Mouse (Mus musculus) midbrain, embryonic 14.5 days (tissue): ENCODE results near the gene Tbc1d24. TPM values are rescaled to one million over a fixed set of nuclear protein-coding genes. Genes with fewer than 3 reads are reported as not detected.

Experiments used
- ATAC-seq: fragments of 200-750 bp; cut with Nextera tagmentation; 2 replicates; pipeline ENCODE4 v1.8.0; 2017; ENCODE audit warnings: moderate number of reproducible peaks, moderate library complexity; ENCODE audit not compliant: low FRiP score, low TSS enrichment
- DNase-seq: peaks from one replicate; pipeline ENCODE4 v3.0.0-alpha.2; 2015
- H3K27ac ChIP-seq: fragments of 300-500 bp; sonication (generic); replicated peaks from 2 replicates; pipeline ENCODE4 v1.5.1; 2014; ENCODE audit warnings: mild to moderate bottlenecking, low read depth, low read length, moderate library complexity
- H3K27me3 ChIP-seq: fragments of 300-500 bp; sonication (generic); 2 replicates; pipeline ENCODE4 v1.6.1; 2014; ENCODE audit warnings: low read length, control low read depth, mixed read lengths; ENCODE audit not compliant: control insufficient read depth, insufficient read depth
- H3K36me3 ChIP-seq: fragments of 300-500 bp; sonication (generic); 2 replicates; pipeline ENCODE4 v1.6.1; 2014; ENCODE audit warnings: low read length, control low read depth; ENCODE audit not compliant: control insufficient read depth, insufficient read depth
- H3K4me1 ChIP-seq: fragments of 300-500 bp; sonication (generic); 2 replicates; pipeline ENCODE4 v1.6.1; 2014; ENCODE audit warnings: mild to moderate bottlenecking, antibody characterized with exemption, low read length, control low read depth; ENCODE audit not compliant: control insufficient read depth, insufficient read depth
- H3K4me2 ChIP-seq: fragments of 300-500 bp; sonication (generic); 2 replicates; pipeline ENCODE4 v1.6.1; 2014; ENCODE audit warnings: mild to moderate bottlenecking, low read length, moderate library complexity
- H3K4me3 ChIP-seq: fragments of 300-500 bp; sonication (generic); replicated peaks from 2 replicates; pipeline ENCODE4 v1.5.1; 2014; ENCODE audit warnings: low read depth, low read length
- H3K9ac ChIP-seq: fragments of 300-500 bp; sonication (generic); replicated peaks from 2 replicates; pipeline ENCODE4 v1.6.1; 2014; ENCODE audit warnings: mild to moderate bottlenecking, low read length, moderate library complexity
- H3K9me3 ChIP-seq: fragments of 300-500 bp; sonication (generic); 2 replicates; pipeline ENCODE4 v1.6.1; 2016; ENCODE audit warnings: low read length, control low read depth, mixed read lengths; ENCODE audit not compliant: control insufficient read depth
- WGBS: fragments of 180-500 bp; shearing (Covaris S2); extraction: QIAGEN DNeasy Blood & Tissue Kit; methylation state at CpG from one replicate; pipeline ENCODE4 v1.1.7; 2014; 5-methylcytosine and 5-hydroxymethylcytosine counted together
- polyA plus RNA-seq: library from polyadenylated mRNA; unstranded; fragments of >200 nt; fragmentation: Nextera tagmentation; extraction: Ambion mirVana; gene quantifications from 2 replicates; pipeline ENCODE4 v1.2.1, GENCODE M21; 2014

Tbc1d24 gene
- polyA plus RNA-seq, 1 experiment from 2014 or later = 25.9 TPM

DNA sequence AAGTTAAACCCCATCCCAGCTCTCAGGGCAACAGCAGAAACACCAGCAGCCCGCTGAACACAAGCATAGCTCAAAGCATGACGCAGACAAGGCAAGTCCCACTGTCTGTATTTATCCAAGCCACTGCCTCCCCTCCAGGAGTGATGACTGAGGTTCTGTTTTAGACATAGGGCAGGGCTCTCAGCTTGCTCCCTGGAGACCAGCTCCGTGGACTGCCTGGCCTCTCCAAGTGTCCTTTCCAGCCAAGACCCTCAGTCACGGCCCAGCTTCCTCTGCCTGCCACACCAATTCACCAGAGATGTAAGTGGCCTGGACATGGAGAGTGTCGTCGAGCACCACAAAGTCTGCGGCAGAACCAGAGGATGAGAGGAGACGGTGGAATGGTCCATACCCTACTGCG is 49.6 kb downstream of the Tbc1d24 start:
- H3K27ac ChIP-seq = no peak overlapping the region
- WGBS = 91% methylated on average over 9 of the region's 9 CpGs
- no peaks in the 10 kb centered on the region for H3K27me3 ChIP-seq
- peaks cover 27% of the 10 kb centered on the region for H3K36me3 ChIP-seq
- no peak for ATAC-seq
- no peak overlapping the region for H3K4me3 ChIP-seq
- H3K9me3 ChIP-seq = no peaks in the 10 kb centered on the region
- no peak overlapping the region for H3K4me2 ChIP-seq
- H3K4me1 ChIP-seq = no peaks in the 10 kb centered on the region
- no peak overlapping the region for H3K9ac ChIP-seq
- no peak for DNase-seq

DNA sequence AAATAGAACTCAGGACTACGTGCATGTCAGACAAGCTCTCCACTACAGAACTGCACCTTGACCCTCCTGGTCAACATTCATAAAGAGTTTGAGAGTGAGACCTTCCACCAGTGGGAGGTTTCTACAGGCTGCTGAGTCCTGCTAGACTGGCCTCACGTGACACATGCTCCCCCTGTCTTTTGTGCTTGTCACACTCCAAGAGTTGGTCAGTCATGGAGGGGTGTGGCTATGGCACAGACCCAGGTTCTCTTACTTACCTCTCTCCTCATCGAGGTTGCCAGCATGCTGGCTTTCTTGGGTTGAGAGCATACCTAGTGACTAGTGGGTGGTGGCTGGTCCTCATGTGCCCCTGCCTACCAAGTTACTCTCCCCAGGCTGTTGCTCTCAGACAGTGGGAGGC is 50.9 kb downstream of the Tbc1d24 start:
- 75% methylated on average over 3 of the region's 3 CpGs for WGBS
- Histone ChIP-seq H3K27ac (no peak overlapping the region), H3K4me3 (no peak overlapping the region), H3K4me2 (no peak overlapping the region), H3K9me3 (no peaks in the 10 kb centered on the region), H3K4me1 (no peaks in the 10 kb centered on the region), H3K36me3 (peaks cover 27% of the 10 kb centered on the region), H3K27me3 (no peaks in the 10 kb centered on the region), H3K9ac (no peak overlapping the region)
- DNase-seq (no peak), ATAC-seq (no peak)

DNA sequence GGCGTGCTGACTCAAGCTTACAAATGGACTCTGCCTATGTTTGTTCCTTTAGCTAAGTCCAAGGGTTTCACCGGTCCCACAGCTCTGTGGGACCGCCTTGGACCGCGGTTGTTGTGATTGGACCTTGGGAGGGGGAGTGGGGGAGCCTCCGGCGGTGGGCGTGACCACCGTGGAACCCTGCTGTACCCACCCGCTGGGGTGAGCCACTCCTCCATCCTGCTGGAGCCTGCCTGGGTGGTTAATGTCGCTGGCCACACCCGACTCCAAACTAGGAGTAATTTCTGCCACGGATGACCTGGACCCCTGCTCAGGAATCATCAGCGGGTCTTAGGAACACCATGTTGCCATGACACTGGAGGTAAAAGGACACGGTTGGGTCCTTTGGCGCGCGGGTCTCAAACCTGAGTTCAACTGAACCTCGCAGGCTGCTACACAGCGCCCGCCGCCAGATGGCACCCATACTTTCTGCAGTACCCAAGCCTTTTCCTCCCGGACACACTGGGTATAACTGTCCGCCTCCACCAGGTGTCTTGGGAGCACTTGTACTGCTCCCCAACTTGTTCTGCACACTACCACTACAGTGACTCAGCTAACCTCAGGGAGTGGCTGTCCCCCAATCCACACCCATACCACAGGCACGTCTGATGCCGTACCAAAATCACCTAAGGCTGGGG is 53.3 kb downstream of the Tbc1d24 start:
- DNase-seq = peak; percentile 85
- Histone ChIP-seq H3K9ac (peak overlapping the region; percentile 26), H3K9me3 (no peaks in the 10 kb centered on the region), H3K4me1 (no peaks in the 10 kb centered on the region), H3K4me3 (peak overlapping the region; percentile 17), H3K36me3 (peaks cover 17% of the 10 kb centered on the region), H3K27me3 (no peaks in the 10 kb centered on the region), H3K4me2 (peak overlapping the region; percentile 54), H3K27ac (no peak overlapping the region)
- WGBS = 1% methylated on average over 26 of the region's 26 CpGs
- peak; percentile 50; the same call in 1 of the 2 replicates for ATAC-seq

DNA sequence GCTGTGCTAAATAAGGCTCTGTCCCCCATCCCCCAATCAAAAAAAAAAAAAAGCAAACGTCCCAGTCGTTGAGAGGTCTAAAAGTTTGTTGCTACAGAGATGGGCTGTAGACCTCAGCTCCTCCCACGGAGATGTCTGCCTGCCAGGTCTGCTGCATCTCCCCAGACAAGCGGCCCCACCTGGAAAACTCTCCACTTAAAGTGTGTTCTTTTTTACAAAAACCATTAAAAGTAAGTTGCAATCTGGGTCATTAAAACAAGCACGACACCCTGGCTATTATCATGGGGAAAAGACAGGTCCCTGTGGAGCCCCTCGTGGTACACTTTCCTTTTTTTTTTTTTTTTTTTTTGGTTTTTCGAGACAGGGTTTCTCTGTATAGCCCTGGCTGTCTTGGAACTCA is 54.0 kb downstream of the Tbc1d24 start:
- no peak for DNase-seq
- H3K27ac ChIP-seq = no peak overlapping the region
- peak overlapping the region; percentile 54 for H3K4me2 ChIP-seq
- no peak overlapping the region for H3K9ac ChIP-seq
- H3K4me1 ChIP-seq = no peaks in the 10 kb centered on the region
- no peaks in the 10 kb centered on the region for H3K27me3 ChIP-seq
- H3K4me3 ChIP-seq = peak overlapping the region; percentile 17; the same call in 1 of the 2 replicates
- ATAC-seq = no peak
- 13% methylated on average over 7 of the region's 7 CpGs for WGBS
- H3K9me3 ChIP-seq = no peaks in the 10 kb centered on the region
- H3K36me3 ChIP-seq = peaks cover 11% of the 10 kb centered on the region; the same call in 1 of the 2 replicates

DNA sequence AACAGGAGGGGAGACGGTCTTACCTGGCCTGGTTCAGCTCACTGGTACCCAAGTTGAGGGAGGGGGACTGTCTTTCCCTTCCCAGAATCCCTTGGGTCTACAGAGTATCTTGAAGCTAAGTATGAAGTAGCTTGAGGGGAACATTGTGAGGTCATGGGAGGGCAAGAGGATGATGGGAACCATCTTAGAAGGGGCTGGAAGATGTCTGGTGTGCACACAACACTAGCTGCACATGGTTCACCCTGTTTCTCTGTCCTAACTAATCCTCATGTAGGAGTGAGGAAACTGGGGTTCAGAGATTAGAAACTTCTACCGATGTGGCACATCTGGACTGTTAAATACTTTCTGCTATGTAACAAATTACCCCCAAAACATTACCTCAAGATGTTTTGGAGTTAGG is 54.5 kb downstream of the Tbc1d24 start, which contains the start of gene Pdpk1:
TSS of gene Pdpk1 (minus strand) at position 101 of the 400 bp plus-strand sequence.
- WGBS = 95% methylated on average over 2 of the region's 2 CpGs
- Histone ChIP-seq H3K4me3 (peak within 1 kb of the TSS; percentile 17), H3K27ac (no peak within 1 kb of the TSS), H3K27me3 (no peaks in the 10 kb centered on the region), H3K4me1 (no peaks in the 10 kb centered on the region), H3K36me3 (peaks cover 6% of the 10 kb centered on the region; the same call in 1 of the 2 replicates), H3K4me2 (peak within 1 kb of the TSS; percentile 54), H3K9ac (peak within 1 kb of the TSS; percentile 26; the same call in 1 of the 2 replicates), H3K9me3 (no peaks in the 10 kb centered on the region)
- DNase-seq (no peak), ATAC-seq (no peak)

DNA sequence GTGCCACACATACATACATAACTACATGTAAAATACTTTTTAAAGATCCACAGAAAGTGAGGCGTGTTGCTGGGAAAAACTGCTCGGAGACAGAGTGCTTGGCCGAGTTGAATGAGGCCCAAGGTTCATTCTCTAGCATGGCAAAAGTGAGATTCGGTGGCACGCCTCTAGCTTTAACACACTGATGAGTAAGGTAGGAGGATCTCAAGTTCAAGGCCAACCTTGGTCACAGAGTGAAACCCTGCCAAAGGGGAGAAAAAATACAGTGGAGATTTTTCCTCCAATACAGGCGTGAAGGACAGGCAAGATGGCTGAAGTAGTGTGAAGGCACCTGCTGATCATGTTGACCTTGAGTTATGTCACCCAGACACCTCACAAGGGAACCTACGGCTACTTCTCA is 55.9 kb downstream of the Tbc1d24 start:
- ATAC-seq (no peak), DNase-seq (no peak)
- Histone ChIP-seq H3K4me2 (no peak overlapping the region), H3K9ac (no peak overlapping the region), H3K27me3 (no peaks in the 10 kb centered on the region), H3K27ac (no peak overlapping the region), H3K4me1 (no peaks in the 10 kb centered on the region), H3K9me3 (no peaks in the 10 kb centered on the region), H3K36me3 (peaks cover 2% of the 10 kb centered on the region; the same call in 1 of the 2 replicates), H3K4me3 (no peak overlapping the region)
- WGBS = 91% methylated on average over 7 of the region's 7 CpGs

DNA sequence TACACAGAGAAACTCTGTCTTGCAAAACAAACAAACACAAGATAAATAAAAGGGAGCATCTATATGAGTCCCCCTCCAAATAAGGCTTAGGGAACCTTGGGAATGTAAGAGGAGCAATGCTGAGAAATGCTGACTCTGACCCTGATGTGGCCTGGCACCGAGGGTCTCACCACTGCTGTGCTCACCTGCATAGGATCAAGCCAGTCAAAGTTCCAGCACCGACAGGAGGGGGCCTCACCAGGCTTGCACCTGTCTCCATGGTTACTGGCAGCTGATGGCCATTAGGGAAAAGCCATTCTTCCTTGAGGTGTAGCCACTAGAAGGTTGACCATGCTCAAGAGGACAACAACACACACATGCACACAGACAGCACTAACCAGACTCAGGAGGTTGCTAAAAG is 62.5 kb downstream of the Tbc1d24 start:
- WGBS = 39% methylated on average over 2 of the region's 2 CpGs
- H3K27me3 ChIP-seq = no peaks in the 10 kb centered on the region
- no peak overlapping the region; the same call in 1 of the 2 replicates for H3K4me2 ChIP-seq
- DNase-seq = no peak
- peaks cover 18% of the 10 kb centered on the region for H3K4me1 ChIP-seq
- ATAC-seq = no peak
- H3K36me3 ChIP-seq = no peaks in the 10 kb centered on the region
- H3K27ac ChIP-seq = no peak overlapping the region
- H3K9ac ChIP-seq = no peak overlapping the region
- no peaks in the 10 kb centered on the region for H3K9me3 ChIP-seq
- no peak overlapping the region for H3K4me3 ChIP-seq

DNA sequence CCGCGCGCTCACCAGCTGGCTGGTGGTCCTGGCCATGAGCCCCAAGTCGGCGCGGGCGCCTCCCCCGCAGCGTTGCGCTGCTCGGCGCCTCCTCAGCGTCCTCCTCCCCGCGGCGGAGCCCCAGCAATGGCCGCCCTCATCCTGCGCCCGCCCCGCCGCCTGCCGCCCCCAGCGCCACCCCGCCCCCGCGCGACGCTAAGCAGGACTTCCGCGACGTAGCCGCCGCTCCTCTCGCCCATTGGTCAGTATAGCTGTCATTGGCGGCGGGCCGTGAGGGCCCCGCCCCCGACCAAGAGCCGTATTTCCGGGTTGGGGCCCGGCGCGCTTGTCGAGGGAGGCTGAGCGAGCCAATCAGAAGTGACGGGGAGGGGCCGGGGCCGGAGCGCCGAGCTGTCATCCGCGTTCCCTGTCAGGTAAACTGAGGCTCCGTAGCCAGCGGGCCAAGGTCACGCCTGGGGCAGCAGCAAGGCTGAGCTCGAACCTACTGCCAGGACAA is 63.9 kb downstream of the Tbc1d24 start:
- H3K9ac ChIP-seq = peak overlapping the region; percentile 95
- H3K36me3 ChIP-seq = no peaks in the 10 kb centered on the region
- H3K4me3 ChIP-seq = peak overlapping the region; percentile 97
- H3K4me2 ChIP-seq = peak overlapping the region; percentile 90
- peak; percentile 99 for ATAC-seq
- peak overlapping the region; percentile 89 for H3K27ac ChIP-seq
- WGBS = under 1% methylated on average over 57 of the region's 57 CpGs
- H3K4me1 ChIP-seq = peaks cover 18% of the 10 kb centered on the region
- DNase-seq = peak; percentile 99
- H3K9me3 ChIP-seq = no peaks in the 10 kb centered on the region
- H3K27me3 ChIP-seq = no peaks in the 10 kb centered on the region
